Mouse (Mus musculus) mouse trophoblast stem cell (cell line): ENCODE data around the gene Pithd1.
"Not testable (repeated sequence)": the region's sequence is repeated elsewhere in the genome, so short reads cannot be mapped to it uniquely, and the experiment has no call there.

Experiments used
- in situ Hi-C, 2 experiments: fragments of 300-500 bp; cut with MseI, MboI; formaldehyde crosslinking; loops; 2 replicates in 1 of 2; 3 replicates in 1 of 2; pipeline ENCODE4 v1.15.1; 2025

Gene Pithd1

GRCm38 (mm10) chr4:135962198-135962597 is 24.9 kb downstream of the Pithd1 start:
- in situ Hi-C loops: no loop called here

DNA sequence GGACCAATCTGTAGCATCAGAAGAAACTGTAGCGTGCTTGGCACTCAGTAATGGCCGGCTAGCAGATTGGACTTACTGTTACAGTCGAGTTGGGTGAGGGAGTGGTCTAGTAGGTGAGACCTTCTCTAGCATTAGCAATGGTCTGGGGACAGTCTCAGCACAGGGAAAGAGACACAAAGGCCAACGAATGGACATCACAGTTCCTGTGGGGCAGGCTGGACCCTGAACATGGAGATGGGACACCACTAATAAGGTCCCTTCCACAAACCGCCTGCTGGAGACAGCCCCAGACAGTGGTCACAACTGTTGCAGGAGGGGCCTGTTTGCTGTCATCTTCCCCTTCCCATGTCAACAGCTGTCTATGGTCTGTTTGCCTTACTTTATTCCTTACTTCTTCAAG is 25.4 kb downstream of the Pithd1 start:
- in situ Hi-C loops: no loop called here

GRCm38 (mm10) chr4:135960717-135961116 is 26.3 kb downstream of the Pithd1 start:
- in situ Hi-C loops: no loop called here

DNA sequence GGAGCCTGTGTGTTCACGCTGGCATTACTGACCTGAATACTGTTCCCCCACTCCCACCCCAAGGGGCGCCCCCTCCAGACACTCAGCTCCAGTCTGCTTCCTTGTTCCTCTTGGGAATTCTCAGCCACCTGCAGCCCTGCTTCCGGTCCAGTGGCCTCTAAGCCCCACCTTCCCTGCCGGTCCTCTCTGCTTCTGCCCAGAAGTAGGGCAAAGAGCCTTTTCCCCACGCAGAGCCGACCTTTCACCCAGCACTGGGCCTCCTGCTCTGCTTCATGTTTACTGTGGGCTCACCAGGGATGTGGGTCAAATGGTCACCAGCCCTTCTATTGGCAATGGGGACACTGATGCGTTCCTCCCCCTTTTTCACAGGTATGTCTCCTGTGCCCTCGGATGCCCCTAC is 28.7 kb downstream of the Pithd1 start:
- in situ Hi-C loops: no loop called here

- in situ Hi-C loops: no loop called here
Observed at GRCm38 (mm10) chr4:135955886-135956285, 31.2 kb downstream of the Pithd1 start.

DNA sequence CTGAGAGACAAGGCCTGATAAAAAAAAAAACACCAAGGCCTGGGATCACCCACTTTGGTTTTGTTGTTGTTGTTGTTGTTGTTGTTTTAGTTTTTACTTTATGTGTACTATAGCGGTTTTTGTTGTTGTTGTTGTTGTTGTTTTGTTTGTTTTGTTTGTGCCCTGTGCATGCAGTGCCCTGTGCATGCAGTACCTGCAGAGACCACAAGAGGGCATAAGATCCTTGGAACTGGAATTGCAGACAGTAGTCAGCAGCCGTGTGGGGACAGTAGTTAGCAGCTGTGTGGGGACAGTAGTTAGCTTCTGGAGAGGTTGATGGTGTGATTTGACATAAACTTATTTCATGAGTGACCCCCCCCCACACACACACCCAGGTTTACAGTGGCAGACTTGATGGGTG is 32.8 kb downstream of the Pithd1 start:
- in situ Hi-C loops: no loop called here

DNA sequence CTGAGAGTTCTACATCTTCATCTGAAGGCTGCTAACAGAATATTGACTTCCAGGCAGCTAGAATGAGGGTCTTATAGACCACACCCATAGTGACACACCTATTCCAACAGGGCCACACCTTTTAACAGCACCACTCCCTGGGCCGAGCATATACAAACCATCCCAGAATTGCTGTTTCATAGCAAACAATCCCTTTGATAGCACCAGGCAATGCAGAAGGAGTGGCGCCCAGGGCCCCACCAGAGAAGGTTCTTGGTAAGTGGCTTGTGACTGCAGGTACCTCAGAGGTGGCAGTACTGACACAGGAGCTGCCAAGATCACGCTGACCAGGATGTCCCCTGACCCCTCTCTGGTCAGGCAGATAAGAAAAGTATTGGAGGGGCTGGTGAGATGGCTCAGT is 33.9 kb downstream of the Pithd1 start:
- in situ Hi-C loops: no loop called here

- in situ Hi-C loops: no loop called here
Observed at GRCm38 (mm10) chr4:135951505-135951904, 35.6 kb downstream of the Pithd1 start.

GRCm38 (mm10) chr4:135950365-135950764 is 36.7 kb downstream of the Pithd1 start:
- in situ Hi-C loops: no loop called here

DNA sequence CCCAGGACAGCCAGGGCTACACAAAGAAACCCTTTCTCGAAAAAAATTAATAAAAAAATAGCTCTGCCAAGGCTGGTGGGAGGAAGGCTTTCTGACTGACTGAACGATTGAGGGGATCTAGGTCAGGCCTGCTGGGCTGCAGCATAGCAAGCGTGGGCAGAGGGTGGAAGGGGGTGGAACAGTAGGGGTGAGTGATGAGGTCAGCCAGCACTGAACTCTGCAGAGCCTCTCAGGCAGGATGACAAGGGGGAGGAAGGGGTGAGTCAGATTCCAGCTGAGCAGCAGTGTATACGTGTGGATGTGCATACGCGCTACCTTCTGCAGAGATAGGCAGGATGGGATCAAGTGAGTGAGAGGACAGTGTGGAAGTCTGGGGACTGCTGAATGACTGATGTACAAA is 37.2 kb downstream of the Pithd1 start:
- in situ Hi-C loops: no loop called here

DNA sequence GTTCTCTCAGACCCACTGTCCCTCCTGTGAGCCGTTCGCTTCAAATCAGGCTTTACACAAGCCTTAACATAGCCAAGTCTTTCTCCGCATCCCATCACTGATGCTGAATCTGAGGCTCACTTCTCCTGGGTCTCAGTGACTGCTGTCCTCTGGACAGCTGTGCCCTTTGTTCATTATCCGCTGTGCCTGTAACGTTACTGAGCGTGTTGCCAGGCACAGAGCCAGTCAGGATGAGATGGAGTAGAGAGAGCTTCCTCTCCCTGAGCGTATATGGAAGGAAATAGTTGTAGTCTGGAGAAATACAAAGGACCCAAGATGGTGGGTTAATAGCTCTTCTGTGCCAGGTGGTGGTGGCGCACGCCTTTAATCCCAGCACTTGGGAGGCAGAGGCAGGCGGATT is 37.6 kb downstream of the Pithd1 start:
- in situ Hi-C loops: no loop called here

DNA sequence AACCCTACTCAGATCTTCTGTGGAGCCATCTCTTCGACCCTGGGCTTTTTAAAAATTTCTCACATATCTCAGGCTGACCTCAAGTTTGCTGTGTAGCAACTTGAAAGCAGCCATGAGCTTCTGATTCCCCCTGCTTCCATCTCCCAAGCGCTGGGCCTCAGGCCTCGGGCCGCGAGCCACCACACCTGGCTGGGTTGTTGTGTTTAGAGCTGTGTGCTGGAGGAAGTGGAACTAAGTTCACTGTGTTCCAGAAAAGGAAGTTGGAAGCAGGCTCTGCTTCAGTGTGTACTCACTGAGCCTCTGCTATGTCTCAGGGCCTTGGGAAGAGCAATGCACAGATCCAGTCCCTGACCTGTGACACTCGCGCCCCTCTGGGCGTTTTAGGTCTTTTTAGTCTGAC is 38.9 kb downstream of the Pithd1 start:
- in situ Hi-C loops: no loop called here

- in situ Hi-C loops: no loop called here
Observed at GRCm38 (mm10) chr4:135946659-135947301, 40.3 kb downstream of the Pithd1 start.

DNA sequence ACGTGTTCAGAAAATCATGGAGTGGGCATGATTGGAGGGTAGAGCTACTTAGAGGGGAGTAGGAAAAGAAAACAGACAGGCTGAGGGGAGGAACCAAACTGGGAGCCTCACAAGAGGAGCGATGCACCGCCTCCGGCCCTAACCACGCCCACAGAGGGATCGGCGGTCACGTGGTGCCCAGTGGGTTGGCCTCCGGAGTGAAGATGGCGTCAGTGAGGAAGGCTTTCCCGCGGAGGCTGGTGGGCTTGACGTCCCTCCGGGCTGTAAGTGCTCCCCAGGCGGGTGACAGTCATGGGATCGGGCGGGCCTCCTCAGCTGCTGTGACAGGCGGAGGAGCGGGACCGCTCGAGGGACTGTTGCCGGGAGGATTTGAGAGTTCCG is 40.8 kb downstream of the Pithd1 start, which contains the start of gene Hmgcl:
Gene Hmgcl, plus strand, starts transcription at position 171 of the 381 bp plus-strand sequence.
- in situ Hi-C loops: no loop called here

- in situ Hi-C loops: no loop called here
Observed at GRCm38 (mm10) chr4:135945706-135946105, 41.4 kb downstream of the Pithd1 start.

DNA sequence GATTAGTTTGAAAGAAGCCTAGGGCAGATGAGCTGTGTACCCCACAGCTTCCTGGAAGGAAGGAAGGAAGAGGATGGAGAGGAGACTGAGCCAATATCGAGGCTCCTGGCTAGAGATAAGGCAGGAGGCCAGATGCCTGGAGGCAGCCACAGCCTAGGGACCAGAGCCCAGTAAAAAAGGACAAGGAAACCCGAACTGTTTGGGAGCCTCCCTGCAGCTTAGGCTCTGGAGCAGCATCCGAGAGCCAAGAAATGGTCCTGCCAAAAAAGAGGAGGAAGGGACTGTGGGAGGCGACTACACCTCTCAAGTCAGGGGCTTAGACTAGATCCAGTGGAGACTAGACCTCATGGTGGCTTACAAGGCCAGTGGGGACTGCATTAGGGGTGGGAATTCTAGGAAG is 43.7 kb downstream of the Pithd1 start:
- in situ Hi-C loops: no loop called here

- in situ Hi-C loops: no loop called here
Observed at GRCm38 (mm10) chr4:135942193-135942592, 44.9 kb downstream of the Pithd1 start.

DNA sequence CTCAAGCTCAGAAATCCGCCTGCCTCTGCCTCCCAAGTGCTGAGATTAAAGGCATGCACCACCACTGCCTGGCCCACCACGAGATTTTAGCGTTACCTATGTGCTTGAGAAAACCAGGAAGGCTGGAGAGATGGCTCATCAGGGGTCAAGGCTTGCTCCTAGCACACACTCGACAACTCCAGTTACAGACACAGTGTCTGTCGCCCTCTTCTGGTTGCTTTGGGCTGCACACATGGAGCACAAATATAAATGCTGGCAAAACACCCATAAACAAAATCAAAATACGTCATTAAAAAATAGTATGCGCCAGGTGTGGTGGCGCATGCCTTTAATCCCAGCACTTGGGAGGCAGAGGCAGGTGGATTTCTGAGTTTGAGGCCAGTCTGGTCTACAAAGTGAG is 46.0 kb downstream of the Pithd1 start:
- in situ Hi-C loops: not testable (repeated sequence)

GRCm38 (mm10) chr4:135938858-135939257 is 48.2 kb downstream of the Pithd1 start:
- in situ Hi-C loops: loop anchor here in 1 of 2 experiments (10.0 kb wide), 1 partner anchor 54 kb away; no protein-coding TSS in a partner anchor

DNA sequence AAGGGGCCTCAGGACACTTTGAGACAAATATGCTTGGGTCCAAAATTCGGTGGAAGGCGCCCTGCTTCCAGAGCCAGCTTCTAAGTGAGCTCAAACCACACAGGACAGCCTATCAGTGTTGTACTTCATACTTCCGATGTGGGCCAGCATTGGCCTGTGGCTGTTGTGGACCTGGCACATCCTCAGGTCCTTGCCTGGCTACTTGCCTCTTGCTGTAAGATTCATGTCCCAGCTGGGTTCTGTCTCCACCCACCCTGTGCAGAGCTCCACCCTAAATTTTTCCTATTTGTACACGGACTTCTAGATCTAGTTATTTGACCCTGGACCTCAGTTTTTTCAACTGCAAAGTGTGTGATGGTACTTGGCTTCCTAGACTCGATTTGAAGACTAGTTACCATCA is 51.6 kb downstream of the Pithd1 start:
- in situ Hi-C loops: loop anchor here in 1 of 2 experiments (10.0 kb wide), 1 partner anchor 51 kb away; no protein-coding TSS in a partner anchor

GRCm38 (mm10) chr4:135934708-135935500 is 52.2 kb downstream of the Pithd1 start:
- in situ Hi-C loops: loop anchor here in 1 of 2 experiments (10.0 kb wide), 1 partner anchor 50 kb away; no protein-coding TSS in a partner anchor

GRCm38 (mm10) chr4:135931832-135932231 is 55.2 kb downstream of the Pithd1 start:
- in situ Hi-C loops: loop anchor here in 1 of 2 experiments (10.0 kb wide), 1 partner anchor 47 kb away; no protein-coding TSS in a partner anchor

GRCm38 (mm10) chr4:135930239-135930638 is 56.8 kb downstream of the Pithd1 start:
- in situ Hi-C loops: loop anchor here in 1 of 2 experiments (10.0 kb wide), 1 partner anchor 45 kb away; no protein-coding TSS in a partner anchor
